Mouse (Mus musculus) right cerebral cortex, adult 2 months (tissue): ENCODE results near the gene Ccdc6.

ENCODE experiments used
- DNase-seq, 2 experiments: peaks; one replicate each; pipeline ENCODE4 v3.0.0; 2021 to 2022; ENCODE audit warnings: low spot score in 2 of 2

Ccdc6 gene

DNA sequence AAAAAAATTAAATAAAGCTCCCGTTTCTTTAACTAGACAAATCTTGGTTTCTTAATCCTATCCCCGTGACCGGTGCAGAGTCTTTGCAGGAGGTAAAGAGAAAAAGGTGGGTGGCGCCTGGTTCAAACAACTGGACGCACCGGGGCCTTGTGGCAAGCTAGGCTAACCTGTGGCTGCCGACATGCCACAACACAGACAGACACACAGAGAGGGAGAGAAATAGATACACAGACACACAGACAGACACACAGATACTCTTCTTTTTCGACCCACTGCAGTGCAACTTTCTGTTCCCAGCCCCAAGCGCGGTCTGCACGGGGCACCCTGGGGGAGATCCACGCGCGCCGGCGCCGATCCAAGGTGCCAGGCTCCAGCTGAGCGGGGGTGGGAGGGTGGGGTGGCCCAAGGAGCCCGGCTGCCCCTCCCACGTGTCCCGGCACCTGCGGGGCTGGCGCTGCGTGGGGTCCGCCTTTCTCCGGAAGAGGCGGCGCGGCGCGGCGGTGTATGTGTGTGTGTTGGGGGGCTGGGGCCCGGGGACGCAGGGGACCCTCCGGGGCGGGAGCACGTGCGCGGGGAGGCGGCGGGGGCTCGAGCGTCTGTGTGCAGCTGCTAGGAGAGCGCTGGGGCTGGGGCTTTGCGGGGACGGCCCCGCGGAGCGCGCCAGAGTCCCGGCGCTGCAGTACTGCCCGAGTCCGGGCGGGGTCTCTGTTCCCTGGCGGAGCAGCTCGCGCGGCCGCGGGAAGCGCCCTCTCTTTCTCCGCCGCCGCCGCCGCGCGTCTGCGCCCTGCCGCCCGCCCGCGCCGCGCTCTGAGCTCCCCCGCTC is at the start of gene Ccdc6:
Gene Ccdc6 (plus strand): TSS at position 756 of the 823 bp plus-strand sequence.
- peak; percentile 75 to 76 for DNase-seq

DNA sequence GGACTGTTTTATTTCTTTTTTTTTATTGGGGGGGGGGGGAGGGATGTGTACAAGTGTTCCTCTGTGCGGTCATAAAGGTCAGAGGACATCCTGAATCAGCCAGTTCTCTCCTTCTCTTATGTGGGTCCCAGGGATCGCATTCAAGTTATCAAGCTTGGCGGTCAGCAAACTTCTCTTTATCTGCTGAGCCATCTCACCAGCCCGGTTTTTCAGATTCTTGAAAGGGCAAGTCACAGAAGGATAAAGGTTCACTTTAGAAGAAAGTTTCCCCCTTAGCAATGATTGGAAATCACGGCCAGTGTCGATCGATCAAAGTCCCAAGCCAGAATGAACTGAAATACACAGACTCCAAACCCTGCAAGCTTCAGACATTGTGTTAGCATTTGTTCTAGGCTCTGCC is 47.1 kb upstream of the Ccdc6 start:
- DNase-seq, result no peak

DNA sequence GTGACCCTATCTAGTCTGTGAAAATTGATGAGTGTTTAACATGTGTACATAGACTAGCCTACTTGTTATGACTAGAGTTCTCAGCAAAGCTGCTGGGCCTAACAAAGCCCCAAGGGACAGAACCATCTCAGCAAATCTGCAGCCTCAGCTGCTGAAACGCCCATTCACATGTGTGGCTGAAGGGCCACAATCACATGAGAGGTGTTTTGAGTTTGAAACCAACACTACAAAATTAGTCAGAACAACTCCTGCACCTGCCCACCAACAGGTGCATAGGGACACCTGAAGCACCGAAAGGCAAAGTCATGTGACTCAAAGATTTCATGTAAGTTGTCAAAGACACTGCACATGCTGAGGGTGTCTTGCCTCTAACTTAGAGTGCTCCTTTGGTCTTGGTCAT is 41.6 kb upstream of the Ccdc6 start:
- DNase-seq, result no peak

DNA sequence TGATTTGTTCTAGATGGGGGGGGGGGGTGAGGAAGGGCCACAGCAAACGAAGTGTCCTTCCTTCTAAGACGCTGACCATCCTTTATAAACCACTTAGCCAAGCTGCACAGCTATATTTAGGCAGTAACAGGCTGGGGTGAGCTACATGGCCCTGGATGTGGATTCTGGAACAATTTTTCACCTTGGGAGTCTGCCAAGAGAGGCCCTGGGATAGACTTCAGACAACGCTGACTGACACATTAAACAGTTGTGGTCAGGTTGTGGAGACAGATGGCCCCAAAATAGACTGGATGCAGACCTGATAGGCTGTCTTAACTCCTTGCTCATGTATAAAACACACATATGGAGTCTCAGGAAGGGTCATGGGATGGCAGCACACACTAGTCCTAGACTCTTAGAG is 39.9 kb upstream of the Ccdc6 start:
- DNase-seq, result no peak

DNA sequence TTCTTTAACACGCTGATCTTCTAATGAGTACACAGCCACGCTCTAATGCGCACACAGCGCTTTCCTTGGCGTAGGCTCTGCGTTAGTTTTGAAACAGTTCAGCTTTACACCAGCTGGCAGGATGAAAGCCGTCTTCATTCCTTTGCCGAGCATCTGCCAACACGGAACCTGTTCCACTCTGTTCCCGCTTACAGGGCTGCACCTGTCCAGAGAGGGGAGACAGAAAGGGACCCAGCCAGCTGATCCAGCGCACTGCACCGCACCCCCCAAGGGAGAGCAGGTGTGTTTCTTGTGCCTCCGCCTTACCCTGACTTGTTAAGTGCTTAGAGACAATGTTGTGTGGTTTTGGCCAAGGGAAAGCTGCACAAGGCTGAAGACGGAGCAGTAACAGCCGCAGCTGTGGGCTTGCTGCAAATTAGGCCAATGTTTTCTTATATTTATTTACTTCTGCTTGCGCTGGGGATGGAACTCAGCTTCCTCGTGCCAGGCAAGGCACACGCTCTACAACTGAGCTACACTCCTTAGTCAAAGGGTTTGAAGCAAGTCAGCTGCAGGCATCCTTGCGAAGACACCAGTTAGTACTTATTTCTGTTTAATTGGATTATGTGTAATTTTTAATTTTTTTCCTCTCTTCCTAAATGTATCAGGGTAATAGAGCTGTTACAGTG is 36.8 kb upstream of the Ccdc6 start:
- DNase-seq, result peak; percentile 58 to 74

DNA sequence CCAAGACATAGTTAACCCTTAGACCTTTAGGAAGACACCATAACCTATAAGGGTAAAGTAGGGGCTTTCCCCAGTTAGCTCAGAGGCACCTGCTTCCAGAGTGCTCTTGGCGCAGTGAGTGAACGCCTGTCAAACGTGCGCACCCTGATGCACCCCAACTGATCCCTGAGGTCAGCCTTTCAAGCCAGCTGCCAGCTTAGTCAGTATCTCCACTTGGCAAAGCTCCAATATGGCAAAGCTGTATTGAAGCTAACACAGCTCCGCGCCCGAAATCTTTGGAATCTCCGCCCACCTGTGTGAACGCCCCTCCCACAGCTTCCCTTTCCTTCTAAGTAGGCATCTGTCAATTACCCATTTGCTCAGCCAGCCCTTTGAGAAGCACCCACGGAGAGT is 36.2 kb upstream of the Ccdc6 start:
- DNase-seq, result peak; percentile 26 to 31

DNA sequence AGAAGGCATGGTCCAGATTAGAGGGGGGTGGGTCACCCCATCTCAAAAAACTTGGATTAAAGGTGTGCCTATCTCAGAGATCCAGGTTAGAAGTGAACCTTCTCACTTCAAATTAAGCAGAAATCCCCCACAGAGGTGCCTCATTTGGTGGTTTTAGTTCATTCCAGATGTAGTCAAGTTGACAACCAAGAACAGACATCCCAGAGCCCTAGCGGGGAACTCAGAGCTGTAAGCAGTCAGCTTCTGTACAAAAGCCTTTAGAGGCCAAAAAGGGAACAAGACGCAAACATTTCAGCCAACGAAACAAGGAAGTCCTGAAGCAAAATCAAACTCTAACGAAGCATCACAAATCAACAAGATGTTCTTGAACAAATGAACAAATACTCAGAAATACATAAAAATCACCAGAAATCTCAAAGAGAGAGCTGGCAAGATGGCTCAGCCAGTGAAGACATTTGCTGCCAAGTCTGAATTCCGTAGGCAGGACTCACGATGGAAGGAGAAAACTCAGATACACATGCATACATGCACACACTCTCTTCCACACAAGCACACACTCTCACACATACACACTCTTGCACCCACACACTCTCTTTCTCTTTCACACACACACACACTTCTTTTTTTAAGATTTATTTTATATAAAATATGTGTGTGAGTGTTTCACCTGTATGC is 32.9 kb upstream of the Ccdc6 start:
- DNase-seq, result no peak

DNA sequence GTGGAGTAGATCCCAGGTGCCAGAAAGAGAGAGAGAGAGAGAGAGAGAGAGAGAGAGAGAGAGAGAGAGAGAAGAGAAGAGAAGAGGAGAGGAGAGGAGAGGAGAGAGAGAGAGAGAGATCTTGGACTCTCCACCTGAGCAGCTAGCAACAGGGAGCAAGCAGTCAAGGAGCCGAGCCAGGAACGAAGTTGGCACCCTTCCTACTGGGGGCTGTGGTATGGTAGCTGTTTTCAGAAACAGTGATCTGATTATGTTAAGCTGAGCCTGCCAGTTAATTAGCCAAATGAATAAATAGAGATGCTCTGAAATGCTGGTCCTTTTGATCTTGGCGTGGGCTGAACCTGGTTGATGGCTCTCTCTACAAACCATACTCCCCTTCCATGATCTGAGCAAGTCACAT is 31.7 kb upstream of the Ccdc6 start:
- no peak for DNase-seq

DNA sequence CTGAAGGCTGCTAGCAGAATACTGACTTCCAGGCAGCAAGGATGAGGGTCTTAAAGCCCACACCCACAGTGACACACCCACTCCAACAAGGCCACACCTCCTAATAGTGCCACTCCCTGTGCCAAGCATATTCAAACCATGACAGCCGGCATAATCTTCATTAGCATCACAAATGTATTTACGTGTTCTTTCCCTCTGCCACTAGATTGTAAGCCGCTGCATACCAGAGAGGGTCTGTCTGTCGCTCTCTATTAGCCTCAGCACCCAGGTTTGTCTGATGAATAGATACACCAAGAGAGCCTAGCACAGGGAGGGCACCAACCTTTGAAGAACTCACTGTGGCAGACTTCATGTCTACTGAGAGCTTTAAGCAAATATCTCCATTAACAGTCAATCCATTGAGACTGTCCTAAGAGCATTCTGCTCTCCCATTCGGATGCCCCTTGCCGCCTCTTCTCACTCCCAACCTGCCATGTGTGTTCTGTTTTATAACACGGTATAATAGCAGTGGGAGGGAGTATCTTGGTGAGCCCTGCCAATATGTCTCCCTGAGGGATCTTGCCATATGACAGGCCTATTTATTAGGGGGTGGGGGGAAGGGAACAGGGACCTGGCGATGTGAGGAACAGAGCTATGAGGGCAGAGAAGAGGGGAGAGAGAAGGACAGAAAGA is 30.3 kb upstream of the Ccdc6 start:
- DNase-seq, result no peak

DNA sequence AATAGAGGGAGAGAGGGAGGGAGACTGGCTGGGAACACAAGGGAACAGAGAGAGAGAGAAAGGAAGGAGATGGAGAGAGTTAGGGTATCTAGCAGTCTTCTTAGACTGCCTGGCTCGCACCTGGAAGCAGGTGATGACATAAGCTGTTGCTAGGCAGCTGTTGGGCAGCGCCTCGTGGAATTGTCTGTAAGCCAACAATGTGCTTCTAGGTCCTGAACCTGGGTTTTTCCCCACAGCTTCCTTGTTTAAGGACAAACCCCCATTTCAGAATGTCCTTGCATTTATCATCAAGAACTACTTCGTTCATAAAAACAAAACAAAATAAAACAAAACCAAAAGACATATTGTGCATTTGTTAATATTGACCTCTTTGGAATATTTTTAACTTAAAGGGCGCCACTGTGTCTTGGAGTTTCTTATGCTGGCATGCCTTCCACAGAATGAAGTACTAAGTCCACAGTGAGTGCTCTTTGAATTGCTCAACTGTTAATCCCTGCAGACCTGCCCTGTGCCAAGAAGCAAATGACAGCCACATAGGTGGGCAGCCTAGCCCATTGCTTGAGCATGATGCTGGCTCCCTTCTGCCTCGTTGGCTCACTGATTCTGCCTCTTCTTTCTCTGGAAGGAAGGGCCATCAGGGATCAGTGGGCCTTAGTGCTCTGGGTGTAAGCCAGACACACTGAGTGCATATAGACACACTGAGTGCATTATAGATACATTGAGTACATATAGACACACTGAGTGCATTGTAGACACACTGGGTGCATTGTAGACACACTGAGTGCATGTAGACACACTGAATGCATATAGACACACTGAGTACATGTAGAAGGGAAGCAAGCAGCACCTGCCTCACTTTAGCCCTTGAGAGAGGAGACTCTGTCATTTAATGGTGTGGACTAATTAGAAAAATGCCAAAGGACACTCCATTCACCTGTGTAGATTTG is 29.5 kb upstream of the Ccdc6 start:
- DNase-seq, result no peak

DNA sequence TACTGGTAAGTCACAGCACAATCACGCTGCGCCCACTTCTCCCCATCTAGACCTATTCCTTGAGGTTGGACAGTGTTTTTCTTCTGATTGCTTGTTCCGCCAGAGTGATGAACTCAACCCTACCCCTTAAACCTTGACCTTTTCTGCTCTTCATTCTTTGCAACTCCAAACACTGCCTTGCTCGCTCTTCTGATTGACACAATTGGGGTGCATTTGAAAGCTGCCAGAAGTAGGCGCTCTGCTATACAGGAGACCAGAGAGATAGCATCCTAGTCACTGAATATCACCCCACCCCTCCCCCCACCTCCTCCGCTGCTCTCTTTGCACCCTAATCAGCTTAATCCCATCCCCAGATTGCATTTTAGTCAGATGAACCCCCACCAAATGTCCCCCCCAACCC is 27.6 kb upstream of the Ccdc6 start:
- DNase-seq, result no peak

DNA sequence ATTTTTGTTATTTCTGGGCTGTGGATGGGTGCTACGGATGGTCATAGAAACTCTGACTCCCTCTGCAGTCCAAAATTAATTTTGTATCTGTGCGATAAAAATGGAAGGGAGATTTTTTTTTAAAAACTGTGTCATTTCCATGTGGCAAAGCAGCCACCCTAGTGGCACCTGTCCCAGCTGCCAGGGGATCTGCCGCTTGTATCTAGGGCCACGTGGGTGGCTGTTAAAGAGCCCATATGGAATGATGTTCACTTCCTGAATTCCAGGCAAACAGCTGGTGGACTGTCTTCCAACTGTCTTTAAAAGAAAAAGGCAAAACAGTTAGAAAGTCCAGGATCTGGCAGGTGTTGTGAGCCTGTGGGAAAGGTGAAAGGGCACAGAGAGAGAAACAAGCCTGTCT is 25.6 kb upstream of the Ccdc6 start:
- peak; percentile 51 to 68 for DNase-seq

DNA sequence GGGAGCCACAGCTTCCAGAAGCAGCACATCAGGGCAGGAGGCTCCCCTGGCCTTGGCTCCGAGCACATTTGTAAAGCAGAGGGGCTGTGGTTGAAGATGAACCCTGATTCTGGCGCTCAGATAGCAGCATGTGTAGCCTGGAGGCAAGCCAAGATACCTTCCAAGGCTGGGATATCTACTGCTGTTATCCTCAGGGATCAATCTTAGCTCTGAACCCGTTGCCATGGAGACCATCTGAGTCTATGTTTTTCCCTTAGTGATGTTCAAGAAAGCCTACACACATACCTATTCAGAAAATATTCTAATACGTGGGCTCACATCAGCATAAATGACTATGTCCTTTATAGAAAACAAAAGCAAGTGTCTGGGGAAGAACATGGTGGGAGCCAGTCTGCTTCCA is 19.5 kb upstream of the Ccdc6 start:
- DNase-seq, result peak; percentile 42 to 61

DNA sequence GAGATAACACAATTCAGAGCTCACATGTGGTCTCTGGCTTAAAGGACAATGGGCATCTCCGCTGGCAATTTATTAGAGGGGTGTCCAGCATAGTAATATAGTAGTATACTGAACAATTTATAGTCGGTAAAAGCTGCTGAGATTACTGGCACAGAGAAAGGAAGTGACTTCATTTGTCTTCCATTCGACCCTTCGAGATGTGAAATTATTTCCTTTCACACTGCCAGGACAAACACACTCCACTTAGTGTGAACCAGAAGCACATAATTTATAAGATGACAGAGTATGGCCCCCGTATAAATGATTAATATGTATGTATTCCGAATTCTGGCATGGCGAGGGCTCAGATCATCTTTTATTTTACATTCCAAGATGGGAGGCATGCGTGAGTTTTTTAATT is 16.0 kb upstream of the Ccdc6 start:
- no peak for DNase-seq

DNA sequence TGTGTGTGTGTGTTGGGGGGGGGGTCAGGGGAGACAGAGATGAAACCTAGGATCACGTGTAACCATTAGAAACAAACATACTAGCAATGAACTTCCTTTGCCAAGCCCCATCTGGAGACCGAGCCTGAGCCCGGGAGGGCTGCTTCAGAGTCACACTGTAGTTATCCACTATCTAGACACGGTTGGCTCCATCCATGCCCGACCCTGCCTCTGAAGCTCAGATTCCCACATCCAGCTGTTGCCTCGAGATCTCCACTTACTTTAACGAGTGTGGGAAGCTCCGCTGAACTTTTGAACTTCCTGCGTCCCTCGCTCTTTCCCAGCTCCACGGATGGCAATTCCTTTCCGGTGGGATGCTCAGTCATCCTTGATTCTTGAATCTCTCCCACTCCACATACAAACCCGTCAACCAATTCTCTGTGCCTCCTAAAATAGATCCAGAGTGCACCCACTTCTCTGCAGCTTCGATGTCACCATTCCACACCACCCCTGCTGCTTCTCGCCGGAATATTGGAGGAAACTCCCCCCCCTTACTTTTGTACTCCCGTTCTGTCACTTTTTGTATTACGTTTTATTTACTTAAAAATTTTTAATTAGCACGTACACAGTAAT is 15.3 kb upstream of the Ccdc6 start:
- no peak for DNase-seq

DNA sequence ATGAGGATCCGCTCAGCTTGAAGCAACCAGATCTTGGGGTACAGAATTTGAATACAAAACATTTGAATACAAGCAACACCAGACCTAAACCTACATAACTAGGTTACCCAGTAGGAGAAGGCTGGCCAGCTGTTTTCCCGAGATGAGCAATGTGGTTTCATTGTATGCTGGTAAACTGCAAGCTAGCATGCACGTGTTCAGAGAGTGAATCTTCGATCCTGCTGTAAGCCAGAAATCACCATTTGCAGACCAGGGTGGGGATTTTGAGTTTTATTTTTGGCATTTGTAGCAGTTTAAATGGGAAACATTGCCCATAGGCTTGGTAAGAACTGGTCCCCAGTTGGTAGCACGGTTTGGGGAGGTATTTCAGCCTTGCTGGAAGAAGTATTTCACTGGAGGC is 13.7 kb upstream of the Ccdc6 start:
- DNase-seq, result no peak

DNA sequence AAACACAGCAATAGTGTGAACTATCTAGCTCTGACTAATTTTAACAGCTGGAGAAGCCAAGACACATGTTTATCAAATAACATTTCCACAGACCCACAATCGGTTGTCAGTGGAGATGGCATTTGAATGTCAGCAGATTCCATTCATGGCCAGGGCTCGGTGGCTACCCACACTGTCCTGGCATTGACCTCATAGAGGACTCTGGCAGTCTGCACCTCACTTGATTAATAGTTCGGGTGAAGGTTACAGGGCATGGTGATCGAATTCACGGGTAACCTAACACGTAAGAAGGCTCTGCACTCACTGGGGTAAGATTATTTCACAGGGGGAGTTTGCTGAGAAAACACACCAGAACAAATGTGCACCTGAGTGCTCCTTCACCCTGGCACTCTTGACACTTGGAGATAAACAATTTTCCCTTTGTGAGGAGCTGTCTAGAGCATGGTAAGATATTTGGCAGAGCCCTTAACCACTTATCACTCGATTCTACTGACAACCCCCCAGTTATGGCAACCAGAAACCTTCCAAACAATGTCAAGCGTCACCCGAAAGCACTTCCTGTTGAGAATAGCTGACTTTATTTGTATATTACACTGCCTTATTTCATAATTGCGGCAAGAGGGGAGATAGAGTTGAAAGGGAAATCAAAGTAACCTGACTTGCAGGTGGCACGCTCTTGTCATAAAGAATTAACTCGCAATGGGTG is 11.5 kb upstream of the Ccdc6 start:
- DNase-seq, result no peak

DNA sequence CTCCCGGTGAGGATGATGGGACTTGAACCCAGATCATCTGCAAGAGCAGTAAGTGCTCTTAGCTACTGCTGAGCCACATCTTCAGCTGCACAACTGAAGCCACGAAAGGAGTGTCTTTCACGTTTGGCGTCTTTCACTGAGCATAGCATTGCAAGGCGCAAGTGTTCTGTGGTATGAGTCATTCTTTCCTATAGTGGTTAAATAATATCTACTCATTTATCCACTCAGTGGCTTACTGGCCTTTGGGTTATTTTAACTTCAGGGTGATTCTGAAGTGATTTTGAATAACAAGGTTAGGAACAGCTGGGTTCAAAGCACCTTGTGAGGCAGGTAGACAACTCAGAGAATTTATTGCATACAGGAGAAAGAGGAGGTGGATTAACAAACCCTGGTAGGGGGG is 8.1 kb upstream of the Ccdc6 start:
- DNase-seq, result no peak

DNA sequence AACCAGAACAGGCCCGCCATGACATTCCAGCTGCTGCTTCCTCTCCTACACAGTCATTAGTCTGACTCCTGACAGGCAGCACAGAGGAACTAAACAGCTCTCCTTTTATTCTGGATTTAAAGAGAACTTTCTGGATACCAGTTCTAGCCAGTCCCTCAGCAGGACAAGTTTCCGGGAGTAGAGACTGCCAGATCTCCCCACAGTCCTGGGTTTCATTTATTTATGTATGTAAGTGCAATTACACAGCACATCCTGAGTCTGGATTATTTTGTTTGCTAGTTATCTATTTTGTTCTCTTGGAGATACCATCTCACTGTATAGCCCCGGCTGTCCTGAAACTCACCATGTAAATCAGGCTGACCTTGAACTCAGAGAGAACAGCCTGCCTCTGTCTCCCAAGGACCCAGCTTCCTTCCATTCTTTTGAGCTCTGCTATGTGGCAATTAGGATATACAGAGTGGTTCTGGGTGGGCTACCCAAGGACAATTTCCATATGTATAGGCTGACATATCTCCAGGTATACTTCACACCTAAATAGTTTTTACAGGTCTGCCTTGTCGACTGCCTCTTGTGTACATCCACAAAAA is 5.0 kb upstream of the Ccdc6 start:
- no peak for DNase-seq

DNA sequence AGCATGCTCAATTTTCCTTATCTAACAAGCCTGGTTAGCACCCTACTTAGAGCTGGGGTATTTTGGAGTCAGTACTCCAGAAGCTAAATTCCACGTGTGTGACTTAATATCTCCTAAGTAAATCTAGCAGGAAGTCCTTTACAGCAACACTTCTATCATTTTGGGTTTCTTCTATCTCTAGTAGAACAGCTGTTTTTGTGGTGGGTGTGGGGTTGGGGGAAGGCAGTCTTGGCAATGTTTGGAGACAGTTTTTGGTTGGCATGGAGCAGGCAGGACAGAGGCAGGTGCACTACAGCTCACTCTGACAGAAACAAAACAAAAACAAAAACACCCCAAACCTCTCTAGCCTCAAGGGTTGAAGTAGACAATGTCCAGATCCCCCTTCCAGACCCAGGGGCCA is 3.1 kb upstream of the Ccdc6 start:
- no peak for DNase-seq
